Mouse (Mus musculus): ENCODE data around the gene Tspan4.

Tspan4 gene

DNA sequence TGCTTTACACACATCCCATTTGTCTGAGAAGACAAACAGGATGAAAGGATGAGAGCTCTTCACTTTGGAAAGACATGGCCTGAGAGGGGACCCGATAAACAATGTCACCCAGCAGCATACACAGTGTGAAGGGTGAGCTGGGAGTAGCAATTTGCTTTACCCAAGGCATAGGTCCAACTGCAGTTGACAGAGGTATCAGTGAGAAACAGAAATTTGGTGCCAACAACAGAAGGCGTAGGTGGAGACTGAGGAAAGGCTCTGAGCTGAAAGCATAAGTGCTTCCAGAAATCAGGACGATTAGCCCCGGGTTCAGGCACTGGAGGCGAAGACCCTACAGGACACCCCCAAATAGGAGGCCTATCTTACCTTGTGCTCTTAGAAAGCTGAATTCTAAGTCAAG is 35.2 kb downstream of the Tspan4 start:
- DNase-seq: no peak

DNA sequence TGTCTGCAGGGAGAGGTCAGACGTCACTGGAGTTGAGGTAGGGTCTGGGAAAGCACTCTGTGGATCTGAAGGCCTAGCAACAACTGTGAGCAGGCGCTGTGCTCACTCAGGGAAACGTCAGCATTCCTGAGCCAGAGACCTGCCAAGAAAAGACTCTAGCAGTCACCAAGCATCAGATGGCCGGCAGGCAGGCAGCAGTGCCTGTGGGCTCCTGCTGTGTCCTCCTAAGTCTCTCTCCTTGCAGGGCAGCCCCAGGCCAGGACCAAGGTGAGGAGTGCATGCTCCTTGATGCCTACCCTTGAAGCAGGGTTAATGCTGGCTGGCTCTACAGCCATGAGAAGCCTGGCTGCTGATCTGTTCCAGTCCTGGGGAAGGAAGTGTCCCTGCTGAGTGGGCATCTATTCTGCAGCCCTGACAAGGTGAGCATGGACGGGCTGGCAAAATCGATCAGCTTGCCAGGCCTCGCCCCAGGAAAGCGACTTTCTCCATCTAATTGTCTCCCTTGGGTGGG is 35.7 kb downstream of the Tspan4 start:
- no peak for DNase-seq

DNA sequence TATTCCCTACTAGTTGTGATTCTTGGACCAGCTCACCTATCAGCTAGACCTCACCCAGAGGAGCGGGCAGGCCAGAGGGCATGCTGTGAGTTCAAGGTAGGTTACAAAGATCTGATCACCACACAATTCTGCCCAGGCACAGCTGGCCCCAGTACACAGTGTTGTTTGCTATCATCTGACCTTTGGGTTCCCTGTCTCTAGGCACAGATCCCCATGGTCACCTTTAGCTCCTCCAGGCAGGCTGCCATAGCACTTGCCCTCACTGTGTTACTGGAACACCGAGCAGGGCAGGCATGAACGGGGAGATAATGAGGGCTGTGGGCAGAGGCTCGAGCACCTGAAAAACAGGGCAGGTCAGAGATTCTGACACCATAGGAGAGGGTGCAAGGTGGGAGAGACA is 42.6 kb downstream of the Tspan4 start:
- no peak for DNase-seq

DNA sequence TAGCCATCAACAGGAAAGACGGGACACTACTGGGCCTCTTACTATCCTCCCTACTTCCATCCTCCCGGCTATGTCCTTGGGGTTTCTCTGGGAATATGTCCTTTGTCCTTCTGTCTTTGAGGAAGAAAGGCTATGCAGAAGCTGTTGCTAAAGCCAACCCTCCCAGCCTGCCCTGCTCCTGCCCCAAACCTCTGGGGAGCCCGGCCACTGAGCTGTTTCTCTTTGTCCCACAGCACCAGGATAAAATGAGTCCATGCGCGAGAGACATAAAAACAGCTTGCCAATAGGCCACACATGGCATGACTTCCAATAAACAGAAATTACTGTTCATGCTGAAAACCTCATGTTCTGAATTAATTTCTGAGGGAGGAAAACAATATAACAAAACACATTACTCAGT is 43.3 kb downstream of the Tspan4 start:
- DNase-seq: no peak

DNA sequence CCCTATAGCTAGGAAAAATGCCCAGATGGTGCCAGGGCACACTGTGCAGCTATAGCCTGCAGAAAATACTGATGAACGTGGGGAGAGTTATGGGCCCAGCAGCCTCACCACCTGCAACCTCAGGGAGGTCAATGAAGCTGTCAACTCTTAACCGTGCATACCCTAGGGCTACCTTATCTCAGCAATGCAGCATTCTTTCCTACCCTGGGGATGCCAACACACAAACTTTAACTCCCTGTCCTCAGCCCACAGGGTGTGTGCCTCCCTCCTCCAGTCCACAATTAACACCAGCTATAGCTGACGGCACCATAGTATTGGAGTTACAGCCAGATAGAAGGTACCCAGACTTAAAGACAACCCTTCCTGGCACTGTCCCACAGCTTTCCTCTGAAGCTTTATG is 43.9 kb downstream of the Tspan4 start:
- no peak for DNase-seq

DNA sequence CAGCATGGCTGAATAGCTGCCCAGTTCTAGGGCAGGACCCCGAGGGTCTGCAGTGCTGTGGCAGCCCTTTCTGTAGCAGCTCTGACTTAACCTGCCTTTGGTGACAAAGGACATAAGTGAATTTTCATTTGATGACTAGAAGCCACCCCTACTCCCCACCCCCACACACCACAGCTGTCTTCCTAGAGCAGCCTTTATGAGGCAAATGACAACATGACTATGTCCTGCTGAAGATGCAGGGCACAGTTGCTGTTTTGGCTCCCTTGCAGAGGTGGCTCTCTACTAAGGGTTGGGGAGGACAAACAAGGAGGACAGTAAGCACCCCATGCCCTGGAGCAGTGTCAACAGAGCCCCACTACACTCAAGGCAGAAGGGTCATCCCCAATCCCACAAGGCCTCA is 44.8 kb downstream of the Tspan4 start:
- DNase-seq: no peak

DNA sequence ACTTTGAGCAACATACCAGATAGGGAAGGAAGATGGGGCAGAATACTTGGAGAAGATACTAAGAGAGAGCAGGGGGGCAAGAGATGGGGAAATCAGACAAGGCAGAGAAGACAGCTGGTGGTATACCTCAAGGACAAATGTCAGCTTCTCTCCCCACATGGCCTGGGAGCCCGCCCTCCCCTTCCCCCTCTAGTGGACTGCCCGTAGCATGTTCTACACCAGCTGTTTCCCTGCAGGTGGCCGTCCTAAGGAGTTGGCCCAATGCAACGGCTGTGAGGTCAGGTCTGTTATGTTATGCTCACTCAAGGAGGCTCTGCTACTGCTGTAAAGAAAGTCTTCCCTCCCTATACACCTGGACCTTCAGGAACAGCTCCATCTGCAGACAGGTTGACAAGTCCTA is 48.0 kb downstream of the Tspan4 start:
- no peak for DNase-seq

DNA sequence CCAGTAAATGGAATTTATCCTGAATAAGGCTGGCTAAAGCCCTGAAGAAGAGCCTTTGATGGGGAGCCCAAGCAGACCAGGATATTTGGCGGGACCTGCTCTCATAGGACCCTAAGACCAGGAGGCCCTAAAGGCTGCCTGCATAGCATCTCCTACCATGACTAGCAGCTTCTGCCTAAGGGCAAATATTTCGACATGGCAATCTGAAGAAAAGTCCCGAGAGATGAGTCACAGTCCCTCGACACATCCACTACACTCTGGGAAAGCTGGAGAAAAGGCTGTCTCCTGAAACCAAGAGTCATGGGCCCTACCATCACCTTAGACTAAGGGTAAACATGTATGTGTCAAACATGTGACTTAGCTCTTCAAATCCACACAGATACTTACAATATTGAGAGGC is 49.2 kb downstream of the Tspan4 start:
- DNase-seq: no peak

DNA sequence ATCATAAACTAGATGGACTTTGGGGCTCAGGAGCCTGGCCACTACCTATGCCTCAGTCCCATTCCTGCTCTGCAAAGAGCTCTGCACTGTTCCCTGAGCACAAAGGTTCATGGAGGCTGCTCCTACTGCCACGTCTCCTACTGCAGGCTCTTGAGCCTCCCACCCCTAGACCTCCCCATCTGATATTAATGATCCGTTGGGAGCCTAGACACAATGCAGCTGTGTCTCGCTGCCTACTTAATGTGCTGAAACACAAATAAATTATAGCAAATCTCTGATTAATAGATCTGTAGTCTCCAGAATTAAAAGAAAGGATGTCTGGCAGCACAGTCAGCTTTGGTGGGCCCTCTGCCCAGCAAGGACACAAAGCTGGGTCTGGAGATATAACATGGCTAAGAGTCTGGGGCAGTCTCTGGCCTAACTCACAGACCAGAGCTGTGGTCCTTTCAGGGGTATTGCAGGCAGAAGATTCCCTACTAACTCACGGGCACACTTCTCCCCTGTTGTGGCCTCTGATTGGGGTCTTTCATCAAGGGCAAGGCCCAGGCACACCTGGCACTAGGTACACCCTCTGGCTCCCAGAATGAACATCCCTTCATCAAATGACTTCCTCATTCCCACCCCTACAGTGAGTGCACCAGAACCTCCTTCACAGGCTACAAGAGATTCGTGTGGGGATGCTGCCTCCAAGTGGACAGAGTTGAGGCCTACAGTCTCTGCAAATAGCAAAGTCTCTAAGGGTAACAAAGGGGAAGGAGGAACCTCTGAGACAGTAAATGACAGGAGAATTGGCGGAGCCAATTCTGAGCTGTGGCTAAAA is 49.9 kb downstream of the Tspan4 start:
- DNase-seq: peak; percentile 78 to 88

DNA sequence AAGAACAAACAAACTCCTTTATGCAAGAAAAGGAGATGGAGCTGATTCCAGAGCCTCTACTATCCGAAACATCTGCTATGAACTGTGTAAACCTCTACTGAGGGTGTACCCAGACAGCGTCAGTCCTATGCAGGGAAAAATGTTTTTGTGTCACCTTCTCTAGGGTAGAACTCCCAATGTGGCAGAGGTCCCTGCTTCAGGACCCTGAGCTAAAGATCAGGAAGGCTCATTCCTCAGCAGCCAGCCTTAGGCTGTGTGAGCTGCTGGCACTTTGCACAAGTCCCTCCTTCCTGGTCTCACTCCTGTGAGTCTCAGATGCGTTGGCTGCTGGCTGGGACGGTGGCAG is 50.5 kb downstream of the Tspan4 start:
- no peak for DNase-seq

DNA sequence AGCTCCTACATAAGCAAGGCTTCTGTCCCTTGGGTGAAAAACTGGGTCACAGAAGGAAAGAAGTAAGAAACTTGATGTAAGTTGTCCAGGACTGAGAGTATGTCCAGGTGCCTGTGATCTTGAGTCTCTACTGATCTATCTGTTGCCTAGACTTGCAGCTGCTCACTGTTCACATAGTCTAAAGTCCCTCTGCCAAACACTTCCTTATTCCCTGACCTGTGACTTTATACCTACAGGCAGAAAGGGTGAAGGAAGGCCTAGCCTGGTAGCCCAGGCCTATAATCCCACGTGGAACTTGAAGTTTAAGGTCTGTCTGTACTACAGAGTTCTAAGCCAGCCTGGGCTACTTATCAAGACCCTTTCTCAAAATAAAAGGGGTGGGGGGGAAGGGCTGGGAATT is 60.5 kb downstream of the Tspan4 start:
- no peak for DNase-seq

DNA sequence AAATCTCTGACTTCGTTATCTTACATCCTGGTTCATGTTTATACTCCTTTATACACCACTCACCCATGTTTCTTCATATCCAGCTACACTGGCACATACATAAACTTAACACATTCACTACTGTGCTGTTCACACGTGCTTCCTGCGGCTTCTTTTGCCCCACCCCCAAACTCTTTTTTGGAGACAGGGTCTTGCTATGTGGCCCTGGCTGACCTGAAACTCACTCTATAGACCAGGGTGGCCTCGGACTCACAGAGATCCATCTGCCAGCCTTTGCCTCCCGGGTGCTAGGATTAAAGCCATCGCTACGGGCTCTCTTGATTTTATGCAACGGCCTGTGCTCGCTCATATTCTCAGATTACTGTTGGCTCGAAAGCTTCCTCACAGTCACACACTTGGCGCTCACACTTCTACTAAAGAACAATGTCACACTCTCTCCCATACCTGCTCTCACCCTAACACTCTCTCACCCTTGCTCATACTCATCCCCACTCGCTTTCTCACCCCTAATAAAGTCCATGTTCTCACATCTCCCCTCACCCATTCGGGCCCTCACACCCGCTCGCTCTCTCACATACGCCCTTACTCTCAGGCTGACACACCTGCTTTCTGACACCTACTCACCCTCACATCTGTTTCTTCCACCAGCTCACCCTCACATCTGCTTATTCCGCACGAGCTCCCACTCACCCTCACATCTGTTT is 64.0 kb downstream of the Tspan4 start:
- DNase-seq: no peak

DNA sequence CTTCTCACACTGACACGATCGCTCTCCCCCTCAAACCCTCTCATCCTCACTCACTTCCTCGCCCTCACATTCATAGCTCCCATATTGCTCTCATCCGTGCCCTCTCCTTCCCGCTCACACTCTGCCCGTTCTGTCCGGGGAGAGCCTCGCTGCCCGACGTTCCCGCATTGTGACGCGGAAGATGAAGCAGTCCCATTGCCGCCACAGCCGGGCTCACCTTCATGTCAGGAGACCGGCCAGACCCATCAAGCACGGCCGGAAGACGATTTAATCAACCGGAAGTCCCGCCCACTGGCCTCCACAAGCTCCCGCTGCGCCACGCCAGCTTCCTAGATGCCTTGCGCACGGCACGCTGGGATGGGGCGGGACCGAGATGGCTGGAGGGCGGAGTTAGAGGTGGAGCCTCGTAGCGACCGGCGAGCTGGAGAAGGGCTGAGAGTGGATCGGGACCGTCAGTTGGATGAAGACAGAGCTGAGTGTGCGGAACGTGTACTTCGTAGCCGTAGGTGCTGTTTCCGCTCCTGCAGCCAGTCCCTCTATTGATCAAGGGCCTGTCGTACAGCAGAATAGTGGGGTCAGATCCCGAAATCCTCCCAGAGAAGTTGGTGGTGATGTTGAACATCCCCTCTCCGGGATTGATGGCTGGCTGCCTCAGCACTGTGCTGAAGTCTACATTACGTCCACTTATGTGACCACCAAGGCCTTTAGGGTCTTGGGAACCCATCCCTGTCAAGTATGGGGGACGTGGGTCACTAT is 64.7 kb downstream of the Tspan4 start, which contains the start of gene Chid1:
Gene Chid1 (minus strand): TSS at position 302 of the 756 bp plus-strand sequence.
- peak; percentile 98 to 99 for DNase-seq

DNA sequence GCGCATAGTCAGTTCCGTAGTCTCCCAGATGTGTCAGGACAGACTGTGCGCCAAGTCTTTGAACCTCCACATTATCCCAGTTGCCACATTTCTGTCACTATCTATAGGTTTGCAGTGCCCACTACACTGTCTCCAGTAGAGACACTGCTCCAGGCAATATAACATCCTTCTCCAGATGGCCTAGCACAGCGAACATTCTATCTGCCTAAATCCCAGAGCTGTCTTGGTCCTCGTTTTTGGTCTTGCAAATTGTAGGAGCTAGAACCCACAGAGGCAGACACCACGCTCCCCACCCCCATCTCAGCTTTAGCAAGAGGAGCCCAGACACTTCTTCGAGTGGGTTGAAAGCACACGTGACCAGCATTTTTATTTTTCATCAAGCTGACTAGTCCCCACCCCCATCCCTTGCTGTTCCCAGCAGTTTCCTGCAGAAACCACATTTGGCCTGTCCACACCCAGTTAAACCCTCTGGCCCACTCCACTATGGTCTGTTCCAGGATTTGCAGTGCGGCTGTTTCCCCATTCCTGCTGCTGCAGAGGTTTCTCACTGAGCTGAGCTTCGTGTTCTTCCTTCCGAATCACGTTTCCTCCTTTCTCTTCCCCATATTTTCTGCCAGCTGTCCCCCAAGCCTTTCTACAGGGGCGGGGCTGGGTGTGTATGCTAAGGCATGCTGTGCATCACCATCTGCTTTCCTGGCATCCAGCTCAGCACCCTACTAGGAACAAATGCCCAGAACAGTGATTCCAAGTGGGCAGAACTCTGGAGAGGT is 65.5 kb downstream of the Tspan4 start:
- DNase-seq: peak; percentile 76 to 79

DNA sequence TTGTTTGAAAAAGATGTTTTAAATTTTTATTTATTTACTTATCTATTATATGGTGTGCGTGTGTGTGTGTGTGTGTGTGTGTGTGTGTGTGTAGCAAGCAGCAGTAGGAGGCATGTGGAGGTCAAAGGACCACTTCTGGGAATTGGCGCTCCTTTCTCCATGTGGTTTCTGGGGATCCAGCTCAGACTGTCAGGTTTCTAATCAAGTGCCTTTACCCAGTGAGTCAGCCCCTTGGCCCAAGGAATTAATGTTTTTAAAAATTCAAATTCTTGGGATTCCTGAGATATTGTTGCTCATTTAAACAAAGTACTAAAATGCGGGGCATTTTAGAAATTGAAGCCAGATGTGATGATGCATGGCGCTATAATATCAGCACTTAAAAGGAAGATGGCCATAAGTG is 66.6 kb downstream of the Tspan4 start:
- no peak for DNase-seq

DNA sequence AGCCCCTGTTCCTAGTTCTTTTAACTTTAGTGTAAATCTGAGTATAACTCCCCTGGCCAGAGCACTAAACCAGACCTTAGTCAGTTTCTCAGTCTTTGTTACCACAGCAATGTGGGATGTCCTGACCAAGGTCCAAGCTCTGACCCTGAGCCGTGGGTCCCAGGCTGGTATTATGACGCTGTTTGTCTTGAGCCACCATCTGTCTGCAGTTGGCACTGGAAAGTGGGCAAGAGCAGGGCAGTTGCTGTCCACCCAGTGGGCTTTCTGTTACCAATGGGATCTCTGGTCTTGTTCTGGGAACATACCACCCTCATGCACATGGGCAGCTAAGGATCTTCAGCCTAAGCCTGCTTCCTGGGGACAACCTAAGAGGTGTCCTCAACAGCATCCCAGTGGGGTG is 67.5 kb downstream of the Tspan4 start:
- no peak for DNase-seq

Measured in lung, postnatal 4 days (tissue).